Mouse (Mus musculus): ENCODE measurements at regions not wholly inside any gene's neighbourhood (a gene's known extent, or its start where the extent isn't known, plus 50 kb on each side); places are given as distances from the start of the nearest gene placed in this dataset.

GRCm38 (mm10) chr5:27963765-27964164 lies 107.4 kb upstream of the Insig1 start:
- DNase-seq (ENCODE audit: low spot score in 2 of 2), result no peak

- DNase-seq (ENCODE audit: low spot score in 2 of 2), result peak; percentile 12 to 17
Observed at GRCm38 (mm10) chr5:27995186-27995585, 76.0 kb upstream of the Insig1 start.

DNA sequence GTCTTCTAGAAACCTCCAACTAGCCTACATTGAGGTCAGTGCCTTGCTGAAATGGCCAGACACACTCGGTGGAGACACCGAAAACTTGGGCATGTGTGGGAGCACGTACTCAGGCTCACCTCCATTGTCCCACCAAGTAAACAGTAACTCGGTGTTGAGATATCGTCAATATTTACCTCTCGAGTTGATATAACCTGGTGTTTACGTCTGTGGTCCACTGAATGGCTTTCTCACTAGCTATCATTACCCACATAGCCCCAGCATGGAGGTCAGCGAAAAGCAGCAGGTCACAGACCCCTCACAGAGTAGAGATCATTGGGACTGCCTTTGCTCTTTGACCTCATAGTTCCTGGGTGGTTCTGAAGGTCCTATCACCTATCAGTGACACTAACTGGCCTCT lies 73.4 kb upstream of the Insig1 start:
- no peak for DNase-seq (ENCODE audit: low spot score in 2 of 2)

DNA sequence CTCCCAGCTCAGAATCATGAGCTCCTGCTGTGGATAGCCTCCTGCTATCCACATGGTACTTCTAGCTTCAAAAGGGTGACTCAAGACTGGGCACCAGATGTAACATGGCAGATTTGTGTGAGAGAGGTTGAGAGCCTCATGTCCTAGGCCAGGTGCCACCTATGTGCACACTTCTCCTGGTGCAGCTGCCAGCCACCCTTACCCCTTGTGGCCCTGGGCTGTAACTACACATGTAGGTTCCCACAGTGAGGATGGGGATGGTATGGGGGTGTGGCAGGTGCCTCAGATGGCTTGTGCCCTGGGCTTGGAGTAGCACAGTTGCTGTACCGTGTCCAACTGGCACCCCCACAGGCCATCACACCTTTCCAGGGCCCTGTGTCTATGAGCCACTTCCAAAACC lies 68.2 kb upstream of the Insig1 start:
- no peak for DNase-seq (ENCODE audit: low spot score in 2 of 2)

DNA sequence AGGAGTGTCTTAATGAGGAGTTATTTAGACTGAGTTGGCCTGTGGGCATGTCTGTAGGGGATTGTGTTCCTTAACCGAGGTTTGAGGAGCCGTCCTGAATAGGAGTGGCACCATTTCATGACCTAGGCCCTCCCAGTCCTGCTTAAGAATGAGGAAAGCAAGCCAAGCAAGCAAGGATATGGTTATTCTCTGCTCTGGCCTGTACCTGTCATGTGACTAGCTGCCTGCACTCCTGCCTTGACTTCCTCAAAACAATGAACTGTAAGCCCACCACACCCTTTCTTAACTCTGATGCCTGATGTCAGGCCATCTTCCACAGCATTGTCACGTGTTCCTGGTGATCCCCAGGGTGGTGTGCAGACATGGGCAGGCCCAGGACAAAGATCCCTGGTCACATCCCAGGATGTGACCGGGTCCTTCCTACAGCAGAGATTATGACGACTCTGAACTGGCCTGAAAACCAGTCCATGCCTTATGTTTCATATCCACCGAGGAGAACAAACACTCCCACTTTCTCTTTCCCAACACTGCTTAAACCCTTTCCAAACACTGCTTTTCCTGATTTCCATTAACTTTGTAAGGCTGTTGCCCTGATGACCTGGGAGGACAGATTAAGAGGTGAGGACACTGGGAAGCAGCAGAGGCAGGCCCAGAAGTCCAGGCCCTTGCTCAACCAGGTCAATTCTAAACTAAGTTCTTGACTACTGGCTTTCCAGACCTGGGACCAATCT lies 67.2 kb upstream of the Insig1 start:
- DNase-seq (ENCODE audit: low spot score in 2 of 2), result no peak

DNA sequence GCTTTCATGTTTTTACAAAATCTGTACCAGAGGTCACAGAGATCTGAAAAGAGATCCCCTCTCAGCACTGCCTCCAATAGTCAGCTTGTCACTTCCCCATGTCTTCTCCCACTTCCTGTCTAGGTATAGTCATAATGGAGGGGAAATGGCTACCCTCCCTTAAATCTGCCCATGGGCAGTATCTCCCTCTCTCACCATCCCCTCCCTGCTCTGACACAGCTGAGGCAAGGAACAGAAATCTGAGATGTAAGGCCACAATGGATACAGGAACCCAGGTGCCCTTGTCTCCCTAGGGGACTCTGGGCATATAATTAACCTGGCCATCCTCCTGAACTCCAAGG lies 66.7 kb upstream of the Insig1 start:
- DNase-seq (ENCODE audit: low spot score in 2 of 2), result no peak

GRCm38 (mm10) chr5:28009386-28009785 lies 61.8 kb upstream of the Insig1 start:
- no peak for DNase-seq (ENCODE audit: low spot score in 2 of 2)

DNA sequence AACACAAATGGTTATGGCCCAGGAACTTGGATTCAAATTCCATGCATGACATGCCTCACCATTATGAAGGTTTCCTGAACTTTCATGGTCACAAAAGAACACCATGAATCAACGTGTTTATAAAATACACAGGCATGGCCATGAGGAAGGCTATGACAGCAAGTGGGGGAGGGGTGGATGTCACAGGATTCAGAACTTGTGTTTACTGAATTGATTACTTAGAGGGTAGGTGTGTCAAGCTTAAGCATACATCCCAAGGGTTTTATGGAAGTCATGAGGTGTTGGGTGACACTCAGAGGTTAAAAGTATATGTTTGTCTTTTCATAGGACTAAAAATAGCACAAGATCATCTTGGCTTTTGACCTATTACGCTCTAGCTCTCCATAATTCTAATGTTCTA lies 61.3 kb upstream of the Insig1 start:
- no peak for DNase-seq (ENCODE audit: low spot score in 2 of 2)

DNA sequence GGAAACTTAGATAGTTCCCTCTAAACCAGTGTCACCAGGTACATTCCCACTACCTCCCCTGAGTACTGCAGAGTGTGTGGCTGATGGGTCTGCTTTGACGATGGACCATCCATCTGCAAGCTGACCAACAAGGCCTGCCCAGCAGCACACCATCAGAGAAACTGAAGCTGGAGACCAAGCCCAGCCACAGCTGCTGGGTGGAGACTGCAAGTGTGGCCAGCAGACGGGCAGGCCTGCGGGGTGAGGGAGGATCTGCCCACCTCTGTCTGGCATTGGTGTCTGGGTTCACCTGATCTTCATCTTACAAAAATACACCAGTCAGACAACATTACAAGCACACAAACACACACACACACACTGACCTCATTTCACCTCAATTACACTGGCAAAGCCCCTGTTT lies 60.6 kb upstream of the Insig1 start:
- DNase-seq (ENCODE audit: low spot score in 2 of 2), result no peak

- no peak for DNase-seq (ENCODE audit: low spot score in 2 of 2)
Observed at GRCm38 (mm10) chr5:28012496-28012895, 58.7 kb upstream of the Insig1 start.

DNA sequence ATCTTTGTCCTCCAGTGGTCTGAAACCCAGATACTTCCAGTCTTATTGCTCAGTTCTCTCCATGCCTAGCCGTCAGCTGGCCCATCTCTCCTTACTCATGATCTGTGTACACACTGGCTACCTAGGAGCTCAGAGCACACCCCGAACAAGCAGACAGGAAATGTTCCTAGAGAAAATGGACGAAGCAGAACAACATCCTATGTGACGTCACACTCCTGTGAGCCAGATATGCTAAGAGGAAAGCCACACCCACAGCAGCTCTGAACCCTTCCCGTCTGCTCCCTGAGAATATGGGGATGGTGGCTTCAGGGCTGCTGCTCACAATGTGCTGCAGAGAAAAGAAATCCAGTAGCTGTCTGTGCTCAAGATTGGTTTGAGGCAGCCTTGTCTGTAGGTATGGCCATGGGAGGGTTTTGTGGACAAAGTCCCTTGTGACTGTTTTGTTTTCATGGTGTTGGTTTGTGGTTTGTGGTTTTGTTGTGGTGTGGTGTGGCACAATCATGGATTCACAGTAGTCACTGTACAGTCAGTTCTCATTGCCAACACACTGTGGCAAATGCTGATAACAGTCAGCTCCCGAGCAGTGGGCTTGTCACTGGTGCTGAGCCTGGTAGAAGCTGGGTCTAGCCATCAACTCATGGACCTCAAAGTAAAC lies 57.4 kb upstream of the Insig1 start:
- no peak for DNase-seq (ENCODE audit: low spot score in 2 of 2)

DNA sequence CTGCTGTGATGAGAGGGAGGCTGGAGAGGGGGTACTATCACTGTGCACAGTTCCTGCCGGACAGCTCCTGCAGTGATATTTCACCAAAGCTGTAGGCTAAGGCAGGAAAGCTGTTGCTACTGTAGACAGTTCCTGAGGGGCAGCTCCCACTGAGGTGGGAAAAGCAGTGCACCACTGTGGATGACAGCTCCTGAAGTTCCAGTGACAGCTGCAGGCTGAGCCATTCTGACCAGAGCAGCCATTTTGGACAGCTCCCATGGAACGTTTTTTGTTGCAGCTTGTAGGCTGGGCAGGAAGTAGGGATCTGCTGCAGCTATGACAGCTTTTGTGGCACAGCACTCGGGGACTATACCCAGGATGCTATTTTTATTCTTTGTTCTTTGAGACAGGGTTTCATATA lies 51.3 kb upstream of the Insig1 start:
- DNase-seq (ENCODE audit: low spot score in 2 of 2), result no peak

Data from right cerebral cortex, postnatal 36 days (tissue).